Mouse (Mus musculus) stomach, postnatal 0 days (tissue): ENCODE data around the gene Camkk1. TPM values are rescaled to one million over a fixed set of nuclear protein-coding genes. Genes with fewer than 3 reads are reported as not detected.

Experiments
- ATAC-seq: fragments of 200-750 bp; cut with Nextera tagmentation; 2 replicates; pipeline ENCODE4 v1.8.0; 2017; ENCODE audit not compliant: low FRiP score, low TSS enrichment
- DNase-seq: peaks from one replicate; pipeline ENCODE4 v3.0.0-alpha.2; 2016; ENCODE audit warnings: low spot score
- H3K27ac ChIP-seq: fragments of 300-500 bp; sonication (generic); replicated peaks from 2 replicates; pipeline ENCODE4 v1.5.1; 2014; ENCODE audit warnings: mild to moderate bottlenecking, control low read depth
- H3K27me3 ChIP-seq: fragments of 300-500 bp; sonication (generic); 2 replicates; pipeline ENCODE4 v1.6.1; 2014; ENCODE audit warnings: low read length; ENCODE audit not compliant: control insufficient read depth, insufficient read depth
- H3K36me3 ChIP-seq: fragments of 300-500 bp; sonication (generic); 2 replicates; pipeline ENCODE4 v1.6.1; 2014; ENCODE audit warnings: low read length, mixed read lengths; ENCODE audit not compliant: control insufficient read depth, insufficient read depth
- H3K4me1 ChIP-seq: fragments of 300-500 bp; sonication (generic); replicated peaks from 2 replicates; pipeline ENCODE4 v1.6.1; 2014; ENCODE audit warnings: antibody characterized with exemption; ENCODE audit not compliant: control insufficient read depth, insufficient read depth
- H3K4me2 ChIP-seq: fragments of 300-500 bp; sonication (generic); replicated peaks from 2 replicates; pipeline ENCODE4 v1.6.1; 2014; ENCODE audit warnings: low read depth, mild to moderate bottlenecking, control low read depth, moderate library complexity
- H3K4me3 ChIP-seq: fragments of 300-500 bp; sonication (generic); 2 replicates; pipeline ENCODE4 v1.5.1; 2014; ENCODE audit warnings: low read depth, low read length, control low read depth
- H3K9ac ChIP-seq: fragments of 300-500 bp; sonication (generic); 2 replicates; pipeline ENCODE4 v1.6.1; 2014; ENCODE audit warnings: mild to moderate bottlenecking, low read length, control low read depth, mixed read lengths
- H3K9me3 ChIP-seq: fragments of 300-500 bp; sonication (generic); 2 replicates; pipeline ENCODE4 v1.6.1; 2016; ENCODE audit warnings: low read length; ENCODE audit not compliant: control insufficient read depth
- CTCF ChIP-seq: IDR thresholded peaks from 2 replicates; pipeline ENCODE4 v1.5.1; 2016; ENCODE audit warnings: antibody characterized with exemption, low read depth, mild to moderate bottlenecking, moderate library complexity
- EP300 ChIP-seq: optimal IDR thresholded peaks from 2 replicates; pipeline ENCODE3; 2016; ENCODE audit warnings: antibody characterized with exemption
- WGBS: fragments of 180-500 bp; shearing (Covaris S2); extraction: QIAGEN DNeasy Blood & Tissue Kit; methylation state at CpG from one replicate; pipeline ENCODE4 v1.1.7; 2014; 5-methylcytosine and 5-hydroxymethylcytosine counted together
- polyA plus RNA-seq: library from polyadenylated mRNA; unstranded; fragments of >200 nt; fragmentation: Nextera tagmentation; extraction: Ambion mirVana; gene quantifications from 2 replicates; pipeline ENCODE4 v1.2.1, GENCODE M21; 2015

Gene Camkk1
- polyA plus RNA-seq, 1 experiment from 2014 or later, result 7.1 TPM

DNA sequence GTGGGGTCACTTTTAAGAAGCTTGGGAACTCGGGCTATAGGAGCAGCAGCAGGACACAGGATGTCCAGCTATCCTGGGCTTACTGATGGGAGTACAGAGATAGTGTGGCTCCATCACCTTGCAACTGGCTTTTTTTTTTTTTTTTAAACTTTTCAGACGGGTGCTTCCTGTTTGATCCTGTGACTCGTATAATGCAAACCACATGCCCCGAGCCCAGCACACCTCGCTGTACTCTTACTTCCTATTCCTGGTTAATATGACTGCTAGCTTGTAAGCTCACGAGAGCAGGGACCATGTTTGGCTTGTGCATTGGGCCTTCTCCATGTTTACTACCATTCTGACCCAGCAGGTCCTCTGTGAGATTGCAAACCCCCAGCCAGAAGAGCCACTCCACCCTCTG is 65.5 kb downstream of the Camkk1 start:
- Histone ChIP-seq H3K27me3 (no peaks in the 10 kb centered on the region), H3K9ac (no peak overlapping the region), H3K36me3 (peaks cover 4% of the 10 kb centered on the region; the same call in 1 of the 2 replicates), H3K4me2 (no peak overlapping the region), H3K9me3 (no peaks in the 10 kb centered on the region), H3K27ac (0 out of 2 replicates have a peak overlapping the region, but pooled peaks have one; percentile 40), H3K4me3 (no peak overlapping the region), H3K4me1 (no peaks in the 10 kb centered on the region)
- no peak for DNase-seq
- TF ChIP-seq EP300 (no peak), CTCF (no peak)
- ATAC-seq, result no peak
- 65% methylated on average over 6 of the region's 6 CpGs for WGBS

DNA sequence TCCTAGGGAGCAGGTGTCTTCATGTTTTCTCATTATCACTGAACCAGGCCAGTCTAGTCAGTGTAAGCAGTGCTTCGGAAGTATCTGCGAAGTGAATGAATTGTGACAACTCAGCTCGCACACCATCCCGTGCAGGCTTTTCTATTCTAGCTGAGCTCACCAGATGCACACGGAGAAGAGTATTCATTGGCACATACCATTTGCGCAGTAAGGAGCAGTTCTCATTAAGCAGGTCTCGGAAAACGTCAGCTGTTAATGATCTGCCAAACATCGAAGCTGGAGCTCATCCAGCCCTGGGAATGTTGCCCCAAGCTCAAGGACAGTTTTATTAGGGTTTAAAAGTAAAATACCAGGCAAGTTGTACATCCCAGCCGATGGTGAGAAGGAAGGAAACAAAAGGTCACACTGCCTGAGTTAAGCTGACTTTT is 66.0 kb downstream of the Camkk1 start:
- Histone ChIP-seq H3K9me3 (no peaks in the 10 kb centered on the region), H3K36me3 (no peaks in the 10 kb centered on the region; the same call in 1 of the 2 replicates), H3K4me2 (no peak overlapping the region), H3K9ac (no peak overlapping the region), H3K4me1 (no peaks in the 10 kb centered on the region), H3K4me3 (no peak overlapping the region), H3K27me3 (no peaks in the 10 kb centered on the region), H3K27ac (0 out of 2 replicates have a peak overlapping the region, but pooled peaks have one; percentile 40)
- ATAC-seq (no peak), DNase-seq (no peak)
- TF ChIP-seq EP300, result no peak
- TF ChIP-seq CTCF, result no peak
- WGBS, result 50% methylated on average over 10 of the region's 10 CpGs

DNA sequence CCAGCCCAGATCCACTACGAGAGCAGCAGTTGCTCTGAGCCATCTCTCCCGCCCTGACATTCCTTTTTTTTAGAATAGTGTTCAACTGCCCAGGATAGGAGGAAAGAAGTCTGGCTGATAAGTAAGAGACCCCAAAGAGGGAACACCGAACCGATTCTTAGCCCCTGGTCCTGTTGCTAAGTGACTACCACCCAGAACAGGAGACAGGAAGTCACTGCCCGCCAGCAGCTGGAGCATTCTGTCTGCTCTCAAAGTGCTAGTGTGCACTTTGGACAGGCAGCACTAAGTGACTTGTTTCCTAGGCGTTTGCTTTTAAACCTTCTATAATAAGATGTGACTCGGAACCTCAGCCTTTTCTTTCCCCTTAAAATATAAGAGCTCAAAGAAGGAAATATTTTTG is 66.6 kb downstream of the Camkk1 start:
- Histone ChIP-seq H3K4me1 (no peaks in the 10 kb centered on the region), H3K27me3 (no peaks in the 10 kb centered on the region), H3K4me3 (no peak overlapping the region), H3K9me3 (no peaks in the 10 kb centered on the region), H3K27ac (no peak overlapping the region), H3K4me2 (no peak overlapping the region), H3K36me3 (no peaks in the 10 kb centered on the region; the same call in 1 of the 2 replicates), H3K9ac (no peak overlapping the region)
- no peak for ATAC-seq
- 58% methylated on average over 7 of the region's 7 CpGs for WGBS
- TF ChIP-seq CTCF, result no peak
- TF ChIP-seq EP300, result no peak
- DNase-seq, result no peak

DNA sequence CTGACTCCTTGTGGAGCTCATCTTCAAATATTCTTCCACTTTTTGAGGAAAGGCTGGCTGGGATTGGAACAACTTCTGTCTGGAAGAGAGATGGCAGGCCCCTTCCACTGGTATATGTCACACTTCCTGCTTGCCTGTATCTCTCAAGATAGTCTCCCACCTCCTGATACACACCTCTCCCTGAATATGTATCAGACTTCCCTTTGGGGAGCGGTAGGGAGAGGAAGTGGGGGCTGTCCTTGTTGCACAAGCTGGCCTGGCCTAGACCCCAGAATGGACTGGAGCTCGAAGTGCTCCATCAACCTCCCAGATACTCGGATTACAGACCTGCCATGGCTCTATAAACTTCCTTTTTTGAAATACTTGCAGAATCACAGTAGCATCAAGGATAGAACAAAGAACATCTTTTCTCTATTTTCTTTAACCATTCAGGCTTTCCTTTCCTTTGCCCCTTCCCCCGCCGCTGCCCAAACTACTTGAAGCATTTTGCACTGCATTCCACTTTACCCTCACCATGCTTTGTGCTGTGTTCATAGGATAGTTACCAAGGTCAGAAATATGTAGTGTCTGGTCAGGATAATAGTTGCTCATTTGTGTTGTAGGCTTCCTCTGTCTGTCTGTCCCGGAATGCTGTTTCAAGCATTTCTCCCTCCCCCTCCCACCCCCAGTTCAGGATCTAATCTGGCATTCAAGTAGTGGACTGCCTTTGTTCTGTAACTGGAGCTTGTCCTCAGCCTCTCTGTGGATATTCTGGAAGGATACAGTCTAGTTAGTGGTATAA is 69.1 kb downstream of the Camkk1 start:
- Histone ChIP-seq H3K9ac (no peak overlapping the region), H3K27me3 (no peaks in the 10 kb centered on the region), H3K36me3 (no peaks in the 10 kb centered on the region; the same call in 1 of the 2 replicates), H3K9me3 (no peaks in the 10 kb centered on the region), H3K27ac (no peak overlapping the region), H3K4me1 (no peaks in the 10 kb centered on the region), H3K4me2 (no peak overlapping the region), H3K4me3 (no peak overlapping the region)
- DNase-seq (no peak), ATAC-seq (no peak)
- WGBS, result 57% methylated on average over 6 of the region's 6 CpGs
- TF ChIP-seq CTCF, result no peak
- no peak for TF ChIP-seq EP300

DNA sequence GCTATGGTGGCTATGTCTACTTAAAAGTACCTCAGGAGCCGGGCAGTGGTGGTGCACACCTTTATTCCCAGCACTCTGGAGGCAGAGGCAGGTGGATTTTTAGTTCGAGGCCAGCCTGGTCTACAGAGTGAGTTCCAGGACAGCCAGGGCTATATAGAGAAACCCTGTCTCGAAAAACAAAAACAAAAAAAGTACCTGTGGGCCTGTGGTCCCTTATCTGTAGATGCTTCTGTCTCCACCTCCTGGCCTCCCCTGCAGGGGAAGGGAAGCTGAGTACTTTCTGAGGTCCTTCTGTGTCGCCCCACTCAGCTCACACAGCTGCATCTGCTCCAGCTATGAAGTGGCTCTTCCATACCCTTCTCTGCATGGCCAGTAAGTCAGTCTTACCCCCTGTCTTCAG is 71.5 kb downstream of the Camkk1 start, which contains the start of gene Itgae:
TSS of gene Itgae (plus strand) at position 301 of the 400 bp plus-strand sequence.
- no peak within 1 kb of the TSS for H3K27ac ChIP-seq
- H3K4me3 ChIP-seq, result no peak within 1 kb of the TSS
- H3K27me3 ChIP-seq, result no peaks in the 10 kb centered on the region
- H3K36me3 ChIP-seq, result no peaks in the 10 kb centered on the region
- H3K4me1 ChIP-seq, result no peaks in the 10 kb centered on the region
- TF ChIP-seq CTCF (no peak), EP300 (no peak)
- no peak within 1 kb of the TSS for H3K4me2 ChIP-seq
- no peak for ATAC-seq
- H3K9me3 ChIP-seq, result no peaks in the 10 kb centered on the region
- no peak within 1 kb of the TSS for H3K9ac ChIP-seq
- WGBS, result 78% methylated on average over 4 of the region's 4 CpGs
- DNase-seq, result no peak

DNA sequence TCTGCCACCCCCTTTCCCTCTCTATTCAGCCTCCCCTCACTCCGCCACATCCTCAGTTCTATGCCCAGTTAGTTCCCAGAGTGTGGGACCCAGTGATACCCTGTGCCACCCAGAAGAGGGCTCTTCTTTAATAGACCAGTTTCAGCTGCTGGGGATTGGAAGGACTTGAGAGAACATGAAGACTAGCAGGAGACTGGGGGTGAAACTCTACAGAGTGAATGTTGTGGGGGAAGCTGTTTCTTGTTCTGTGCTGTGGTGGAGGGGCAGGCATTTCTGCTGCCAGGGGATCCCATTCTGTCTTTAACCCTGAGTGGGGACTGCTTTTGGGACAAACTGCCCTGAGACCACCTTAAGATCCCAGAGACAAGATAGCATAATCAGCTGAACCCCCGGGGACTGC is 72.0 kb downstream of the Camkk1 start:
- Histone ChIP-seq H3K9me3 (no peaks in the 10 kb centered on the region), H3K27me3 (no peaks in the 10 kb centered on the region), H3K36me3 (no peaks in the 10 kb centered on the region), H3K9ac (no peak overlapping the region), H3K4me3 (no peak overlapping the region), H3K4me2 (no peak overlapping the region), H3K4me1 (no peaks in the 10 kb centered on the region), H3K27ac (no peak overlapping the region)
- WGBS, result 83% methylated on average over 2 of the region's 2 CpGs
- no peak for ATAC-seq
- TF ChIP-seq EP300 (no peak), CTCF (no peak)
- DNase-seq, result no peak

Other genes starting within 250 kb of the Camkk1 start
- 3.7 and 3.9 TPM in 2 replicates for gene Cyb5d2, start 222.9 kb upstream of the Camkk1 start, polyA plus RNA-seq
- 5.2 and 5.4 TPM in 2 replicates for gene Zzef1, start 222.8 kb upstream of the Camkk1 start, polyA plus RNA-seq
- gene Atp2a3, start 57.8 kb upstream of the Camkk1 start, polyA plus RNA-seq, result 19.6 and 21.9 TPM in 2 replicates
- 0.97 and 0.98 TPM in 2 replicates for gene P2rx1, start 19.9 kb upstream of the Camkk1 start, polyA plus RNA-seq
- gene Ncbp3, start 28.8 kb downstream of the Camkk1 start, polyA plus RNA-seq, result 4.9 TPM in 2 replicates
- 0.13 and 0.15 TPM in 2 replicates for gene Itgae, start 71.6 kb downstream of the Camkk1 start, polyA plus RNA-seq
- gene Haspin, start 119.3 kb downstream of the Camkk1 start, polyA plus RNA-seq, result 2.7 and 3.6 TPM in 2 replicates
- 0.44 and 0.48 TPM in 2 replicates for gene P2rx5, start 141.4 kb downstream of the Camkk1 start, polyA plus RNA-seq
- gene Emc6, start 158.0 kb downstream of the Camkk1 start, polyA plus RNA-seq, result 125 and 132 TPM in 2 replicates
- gene Tax1bp3, start 158.1 kb downstream of the Camkk1 start, polyA plus RNA-seq, result 176 and 184 TPM in 2 replicates
- gene Ctns, start 180.0 kb downstream of the Camkk1 start, polyA plus RNA-seq, result 15.9 and 17.4 TPM in 2 replicates
- 3.4 and 4.0 TPM in 2 replicates for gene Shpk, start 180.5 kb downstream of the Camkk1 start, polyA plus RNA-seq
- gene Trpv1, start 215.3 kb downstream of the Camkk1 start, polyA plus RNA-seq, result 0.02 and 0.08 TPM in 2 replicates
- gene Trpv3, start 248.4 kb downstream of the Camkk1 start, polyA plus RNA-seq, result 0.57 and 0.61 TPM in 2 replicates